Mouse (Mus musculus) limb, embryonic 11.5 days (tissue): ENCODE measurements at regions not wholly inside any gene's neighbourhood (a gene's known extent, or its start where the extent isn't known, plus 50 kb on each side); places are given as distances from the start of the nearest gene placed in this dataset.
A peak's percentile ranks its signal among the peaks of the same experiment; 100 is the strongest.

ENCODE experiments used
- ATAC-seq: fragments of 200-750 bp; cut with Nextera tagmentation; 2 replicates; pipeline ENCODE4 v1.8.0; 2017; ENCODE audit warnings: low read depth; ENCODE audit not compliant: insufficient number of reproducible peaks, low FRiP score, low TSS enrichment
- DNase-seq: peaks from one replicate; pipeline ENCODE4 v3.0.0-alpha.2; 2015; ENCODE audit warnings: low spot score
- H3K27ac ChIP-seq: fragments of 300-500 bp; sonication (generic); replicated peaks from 2 replicates; pipeline ENCODE4 v1.5.1; 2014; ENCODE audit warnings: low read depth, mild to moderate bottlenecking, low read length
- H3K27me3 ChIP-seq: fragments of 300-500 bp; sonication (generic); 2 replicates; pipeline ENCODE4 v1.6.1; 2014; ENCODE audit warnings: mild to moderate bottlenecking, low read length, mixed read lengths; ENCODE audit not compliant: control insufficient read depth, insufficient read depth
- H3K36me3 ChIP-seq: fragments of 300-500 bp; sonication (generic); 2 replicates; pipeline ENCODE4 v1.6.1; 2014; ENCODE audit warnings: mild to moderate bottlenecking, low read length, moderate library complexity, mixed read lengths; ENCODE audit not compliant: control insufficient read depth, insufficient read depth
- H3K4me1 ChIP-seq: fragments of 300-500 bp; sonication (generic); 2 replicates; pipeline ENCODE4 v1.6.1; 2014; ENCODE audit warnings: low read length, mixed read lengths; ENCODE audit not compliant: control insufficient read depth, insufficient read depth
- H3K4me2 ChIP-seq: fragments of 300-500 bp; sonication (generic); 2 replicates; pipeline ENCODE4 v1.6.1; 2014; ENCODE audit warnings: low read depth, mild to moderate bottlenecking, moderate library complexity; ENCODE audit not compliant: severe bottlenecking
- H3K4me3 ChIP-seq: fragments of 300-500 bp; sonication (generic); 2 replicates; pipeline ENCODE4 v1.5.1; 2014; ENCODE audit warnings: low read depth, low read length
- H3K9ac ChIP-seq: fragments of 300-500 bp; sonication (generic); 2 replicates; pipeline ENCODE4 v1.6.1; 2014; ENCODE audit warnings: mild to moderate bottlenecking, low read length
- H3K9me3 ChIP-seq: fragments of 300-500 bp; sonication (generic); 2 replicates; pipeline ENCODE4 v1.6.1; 2016; ENCODE audit warnings: low read length; ENCODE audit not compliant: control insufficient read depth
- WGBS: fragments of 180-500 bp; shearing (Covaris S2); extraction: QIAGEN DNeasy Blood & Tissue Kit; methylation state at CpG from one replicate; pipeline ENCODE4 v1.1.7; 2014; 5-methylcytosine and 5-hydroxymethylcytosine counted together

DNA sequence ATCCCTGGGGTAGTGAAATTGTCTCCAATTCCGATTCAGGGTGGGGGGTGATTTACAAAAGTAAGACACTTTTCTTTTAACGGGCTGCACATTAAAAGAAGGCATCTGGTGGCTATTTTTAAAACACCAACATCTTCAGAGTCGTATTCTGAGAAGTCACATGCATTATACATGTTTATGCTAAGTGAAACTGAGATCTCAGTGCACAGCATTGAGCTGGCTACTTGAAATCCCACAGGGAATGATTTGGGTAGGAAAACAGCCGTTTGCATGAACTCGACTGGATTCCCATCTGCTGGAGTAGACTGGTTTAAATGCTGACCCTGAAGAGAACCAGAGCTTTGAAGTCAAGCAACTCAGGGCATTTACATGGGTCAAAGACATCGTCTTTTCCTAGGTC lies 84.0 kb upstream of the Slc28a3 start:
- H3K4me3 ChIP-seq, result no peak overlapping the region
- no peak for ATAC-seq
- 52% methylated on average over 6 of the region's 6 CpGs for WGBS
- no peak overlapping the region; the same call in 1 of the 2 replicates for H3K4me2 ChIP-seq
- DNase-seq, result no peak
- H3K9ac ChIP-seq, result no peak overlapping the region
- no peaks in the 10 kb centered on the region for H3K9me3 ChIP-seq
- no peaks in the 10 kb centered on the region for H3K36me3 ChIP-seq
- H3K4me1 ChIP-seq, result no peaks in the 10 kb centered on the region
- no peak overlapping the region for H3K27ac ChIP-seq
- no peaks in the 10 kb centered on the region for H3K27me3 ChIP-seq

GRCm38 (mm10) chr13:58695964-58696363 lies 85.3 kb upstream of the Slc28a3 start:
- DNase-seq (no peak), ATAC-seq (no peak)
- H3K36me3 ChIP-seq, result no peaks in the 10 kb centered on the region
- no peaks in the 10 kb centered on the region for H3K9me3 ChIP-seq
- H3K4me3 ChIP-seq, result no peak overlapping the region
- H3K4me1 ChIP-seq, result no peaks in the 10 kb centered on the region
- H3K9ac ChIP-seq, result no peak overlapping the region
- no peak overlapping the region for H3K4me2 ChIP-seq
- no peak overlapping the region for H3K27ac ChIP-seq
- WGBS, result 94% methylated on average over 4 of the region's 4 CpGs
- no peaks in the 10 kb centered on the region for H3K27me3 ChIP-seq

GRCm38 (mm10) chr13:58700021-58700420 lies 89.3 kb upstream of the Slc28a3 start:
- H3K9ac ChIP-seq, result no peak overlapping the region
- ATAC-seq (no peak), DNase-seq (no peak)
- H3K9me3 ChIP-seq, result no peaks in the 10 kb centered on the region
- H3K27me3 ChIP-seq, result no peaks in the 10 kb centered on the region
- no peaks in the 10 kb centered on the region for H3K36me3 ChIP-seq
- no peak overlapping the region for H3K27ac ChIP-seq
- H3K4me1 ChIP-seq, result no peaks in the 10 kb centered on the region
- no peak overlapping the region for H3K4me2 ChIP-seq
- 92% methylated on average over 8 of the region's 8 CpGs for WGBS
- no peak overlapping the region for H3K4me3 ChIP-seq

- Histone ChIP-seq H3K4me1 (no peaks in the 10 kb centered on the region), H3K36me3 (no peaks in the 10 kb centered on the region), H3K9me3 (no peaks in the 10 kb centered on the region), H3K27me3 (no peaks in the 10 kb centered on the region), H3K4me2 (no peak overlapping the region), H3K4me3 (no peak overlapping the region), H3K27ac (no peak overlapping the region), H3K9ac (no peak overlapping the region)
- 76% methylated on average over 4 of the region's 4 CpGs for WGBS
- no peak for ATAC-seq
- no peak for DNase-seq
These were observed 93.5 kb upstream of the Slc28a3 start for GRCm38 (mm10) chr13:58704141-58704540.

- H3K4me1 ChIP-seq, result no peaks in the 10 kb centered on the region
- H3K9ac ChIP-seq, result no peak overlapping the region
- H3K27ac ChIP-seq, result no peak overlapping the region
- no peak for ATAC-seq
- WGBS, result 60% methylated on average over 1 of the region's 1 CpGs
- H3K4me2 ChIP-seq, result no peak overlapping the region
- H3K27me3 ChIP-seq, result no peaks in the 10 kb centered on the region
- no peak for DNase-seq
- H3K36me3 ChIP-seq, result no peaks in the 10 kb centered on the region
- H3K4me3 ChIP-seq, result no peak overlapping the region
- no peaks in the 10 kb centered on the region for H3K9me3 ChIP-seq
These were observed 89.8 kb upstream of the Ntrk2 start for GRCm38 (mm10) chr13:58716584-58716983.

DNA sequence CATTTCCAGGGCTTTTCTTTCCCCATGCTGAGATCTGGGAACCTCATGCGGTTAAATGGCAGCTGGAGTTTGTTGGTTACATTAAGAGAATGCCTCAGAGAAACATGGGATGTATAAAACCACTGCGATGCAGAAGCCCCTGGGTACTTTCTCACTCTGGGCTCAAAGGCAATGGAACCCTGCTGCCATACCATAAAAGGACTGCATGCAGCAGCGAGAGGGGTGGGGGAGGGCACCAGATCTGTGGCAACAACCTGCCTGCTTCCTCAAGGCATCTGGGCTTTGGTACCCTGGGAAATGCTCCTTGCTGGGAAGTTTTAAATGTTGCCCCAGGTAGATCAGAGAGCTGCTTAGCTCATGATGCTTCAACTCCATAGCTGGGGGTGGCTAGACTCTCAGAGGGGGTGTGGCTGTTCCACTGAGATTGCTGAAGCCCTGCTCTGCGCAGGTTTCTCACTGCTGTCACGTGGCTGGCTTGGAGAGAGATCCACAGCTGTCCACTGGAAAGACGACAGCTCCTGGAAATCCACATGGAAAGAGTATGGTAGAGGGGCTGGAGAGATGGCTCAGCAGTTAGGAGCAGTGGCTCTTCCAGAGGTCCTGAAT lies 75.8 kb upstream of the Ntrk2 start:
- Histone ChIP-seq H3K27me3 (no peaks in the 10 kb centered on the region), H3K27ac (no peak overlapping the region), H3K9me3 (no peaks in the 10 kb centered on the region), H3K4me1 (peaks cover 8% of the 10 kb centered on the region), H3K9ac (no peak overlapping the region), H3K36me3 (no peaks in the 10 kb centered on the region), H3K4me3 (no peak overlapping the region), H3K4me2 (no peak overlapping the region)
- 18% methylated on average over 6 of the region's 6 CpGs for WGBS
- peak; percentile 28 for DNase-seq
- ATAC-seq, result no peak

GRCm38 (mm10) chr13:58732776-58733175 lies 73.6 kb upstream of the Ntrk2 start:
- no peak overlapping the region for H3K9ac ChIP-seq
- no peak overlapping the region for H3K27ac ChIP-seq
- H3K4me2 ChIP-seq, result no peak overlapping the region
- H3K4me1 ChIP-seq, result peaks cover 8% of the 10 kb centered on the region
- no peaks in the 10 kb centered on the region for H3K36me3 ChIP-seq
- no peaks in the 10 kb centered on the region for H3K9me3 ChIP-seq
- ATAC-seq (no peak), DNase-seq (peak; percentile 33)
- 69% methylated on average over 3 of the region's 3 CpGs for WGBS
- no peaks in the 10 kb centered on the region for H3K27me3 ChIP-seq
- H3K4me3 ChIP-seq, result no peak overlapping the region

GRCm38 (mm10) chr13:58733615-58734014 lies 72.8 kb upstream of the Ntrk2 start:
- DNase-seq (no peak), ATAC-seq (no peak)
- H3K9ac ChIP-seq, result no peak overlapping the region
- peaks cover 8% of the 10 kb centered on the region for H3K4me1 ChIP-seq
- WGBS, result 90% methylated on average over 6 of the region's 6 CpGs
- no peak overlapping the region for H3K27ac ChIP-seq
- no peaks in the 10 kb centered on the region for H3K9me3 ChIP-seq
- no peak overlapping the region for H3K4me2 ChIP-seq
- no peak overlapping the region for H3K4me3 ChIP-seq
- no peaks in the 10 kb centered on the region for H3K36me3 ChIP-seq
- no peaks in the 10 kb centered on the region for H3K27me3 ChIP-seq

- H3K4me1 ChIP-seq, result peaks cover 2% of the 10 kb centered on the region; the same call in 1 of the 2 replicates
These were observed 70.8 kb upstream of the Ntrk2 start for GRCm38 (mm10) chr13:58735577-58735976.

More at GRCm38 (mm10) chr13:58735577-58735976, 70.8 kb upstream of the Ntrk2 start:
- no peaks in the 10 kb centered on the region for H3K9me3 ChIP-seq
- no peak for ATAC-seq
- no peak overlapping the region for H3K4me3 ChIP-seq
- H3K27ac ChIP-seq, result no peak overlapping the region
- H3K9ac ChIP-seq, result no peak overlapping the region
- no peaks in the 10 kb centered on the region for H3K27me3 ChIP-seq
- H3K36me3 ChIP-seq, result no peaks in the 10 kb centered on the region
- DNase-seq, result no peak
- 18% methylated on average over 6 of the region's 6 CpGs for WGBS
- no peak overlapping the region for H3K4me2 ChIP-seq
